Mouse (Mus musculus): ENCODE data around the gene Gpr4. TPM values are rescaled to one million over a fixed set of nuclear protein-coding genes. Genes with fewer than 3 reads are reported as not detected.

Gene Gpr4
- polyA plus RNA-seq (2014; fragmentation: Nextera tagmentation; extraction: Ambion mirVana) = 1.2 and 1.5 TPM in 2 replicates

GRCm38 (mm10) chr7:19211996-19212755 is at the start of gene Gpr4:
Gene Gpr4, plus strand, starts transcription at chr7:19212538.
- ATAC-seq (replicated peaks; ENCODE audit: low FRiP score, low TSS enrichment, low read depth) (peak; percentile 78), DNase-seq (ENCODE audit: low spot score) (peak; percentile 66)
- peaks cover 4% of the 10 kb centered on the region; the same call in 1 of the 2 replicates for H3K27me3 ChIP-seq (replicated peaks; ENCODE audit: control insufficient read depth, insufficient read depth, low read length)
- peak within 1 kb of the TSS; percentile 68 for H3K4me2 ChIP-seq (ENCODE audit: low read length)
- 2% methylated on average over 26 of the region's 30 CpGs for WGBS
- no peak within 1 kb of the TSS for H3K27ac ChIP-seq (ENCODE audit: low read depth)
- peak within 1 kb of the TSS; percentile 44 for H3K9ac ChIP-seq (ENCODE audit: low read length)
- no peaks in the 10 kb centered on the region for H3K9me3 ChIP-seq (ENCODE audit: control insufficient read depth, low read length)
- peak within 1 kb of the TSS; percentile 42 for H3K4me3 ChIP-seq (ENCODE audit: low read depth, low read length)
- no peaks in the 10 kb centered on the region for H3K36me3 ChIP-seq (ENCODE audit: control insufficient read depth, insufficient read depth, low read length)
- H3K4me1 ChIP-seq (replicated peaks; ENCODE audit: control insufficient read depth, insufficient read depth, low read length) = no peaks in the 10 kb centered on the region; the same call in 1 of the 2 replicates

- Histone ChIP-seq H3K4me3 (ENCODE audit: low read depth, low read length) (no peak overlapping the region), H3K4me2 (ENCODE audit: low read length) (no peak overlapping the region), H3K9me3 (ENCODE audit: control insufficient read depth, low read length) (no peaks in the 10 kb centered on the region), H3K9ac (ENCODE audit: low read length) (no peak overlapping the region), H3K4me1 (replicated peaks; ENCODE audit: control insufficient read depth, insufficient read depth, low read length) (peaks cover 22% of the 10 kb centered on the region), H3K27me3 (replicated peaks; ENCODE audit: control insufficient read depth, insufficient read depth, low read length) (peaks cover 21% of the 10 kb centered on the region), H3K27ac (ENCODE audit: low read depth) (no peak overlapping the region), H3K36me3 (ENCODE audit: control insufficient read depth, insufficient read depth, low read length) (no peaks in the 10 kb centered on the region)
- 80% methylated on average over 7 of the region's 7 CpGs for WGBS
- ATAC-seq (replicated peaks; ENCODE audit: low FRiP score, low TSS enrichment, low read depth) (no peak), DNase-seq (ENCODE audit: low spot score) (no peak)
These were observed 49.4 kb upstream of the Gpr4 start for GRCm38 (mm10) chr7:19162928-19163327.

- Histone ChIP-seq H3K9ac (ENCODE audit: low read length) (no peak overlapping the region), H3K27ac (ENCODE audit: low read depth) (no peak overlapping the region), H3K27me3 (replicated peaks; ENCODE audit: control insufficient read depth, insufficient read depth, low read length) (peaks cover 21% of the 10 kb centered on the region), H3K4me3 (ENCODE audit: low read depth, low read length) (no peak overlapping the region), H3K4me1 (replicated peaks; ENCODE audit: control insufficient read depth, insufficient read depth, low read length) (peaks cover 22% of the 10 kb centered on the region), H3K4me2 (ENCODE audit: low read length) (peak overlapping the region; percentile 11), H3K9me3 (ENCODE audit: control insufficient read depth, low read length) (no peaks in the 10 kb centered on the region), H3K36me3 (ENCODE audit: control insufficient read depth, insufficient read depth, low read length) (no peaks in the 10 kb centered on the region)
- DNase-seq (ENCODE audit: low spot score) (no peak), ATAC-seq (replicated peaks; ENCODE audit: low FRiP score, low TSS enrichment, low read depth) (peak; percentile 22; the same call in 1 of the 2 replicates)
- 19% methylated on average over 12 of the region's 12 CpGs for WGBS
These were observed 48.6 kb upstream of the Gpr4 start for GRCm38 (mm10) chr7:19163752-19164151.

GRCm38 (mm10) chr7:19164189-19164588 is 48.1 kb upstream of the Gpr4 start:
- DNase-seq (ENCODE audit: low spot score) (no peak), ATAC-seq (replicated peaks; ENCODE audit: low FRiP score, low TSS enrichment, low read depth) (peak; percentile 58)
- H3K9ac ChIP-seq (ENCODE audit: low read length) = no peak overlapping the region
- H3K27ac ChIP-seq (ENCODE audit: low read depth) = no peak overlapping the region
- no peak overlapping the region for H3K4me3 ChIP-seq (ENCODE audit: low read depth, low read length)
- H3K36me3 ChIP-seq (ENCODE audit: control insufficient read depth, insufficient read depth, low read length) = no peaks in the 10 kb centered on the region
- peak overlapping the region; percentile 33 for H3K4me2 ChIP-seq (ENCODE audit: low read length)
- no peaks in the 10 kb centered on the region for H3K9me3 ChIP-seq (ENCODE audit: control insufficient read depth, low read length)
- H3K27me3 ChIP-seq (replicated peaks; ENCODE audit: control insufficient read depth, insufficient read depth, low read length) = peaks cover 18% of the 10 kb centered on the region
- peaks cover 22% of the 10 kb centered on the region for H3K4me1 ChIP-seq (replicated peaks; ENCODE audit: control insufficient read depth, insufficient read depth, low read length)
- WGBS = 1% methylated on average over 6 of the region's 6 CpGs

GRCm38 (mm10) chr7:19164978-19165377 is 47.4 kb upstream of the Gpr4 start:
- no peaks in the 10 kb centered on the region for H3K36me3 ChIP-seq (ENCODE audit: control insufficient read depth, insufficient read depth, low read length)
- peak overlapping the region; percentile 33 for H3K4me2 ChIP-seq (ENCODE audit: low read length)
- peaks cover 22% of the 10 kb centered on the region for H3K4me1 ChIP-seq (replicated peaks; ENCODE audit: control insufficient read depth, insufficient read depth, low read length)
- DNase-seq (ENCODE audit: low spot score) (no peak), ATAC-seq (replicated peaks; ENCODE audit: low FRiP score, low TSS enrichment, low read depth) (peak; percentile 48)
- 3% methylated on average over 13 of the region's 13 CpGs for WGBS
- no peak overlapping the region for H3K27ac ChIP-seq (ENCODE audit: low read depth)
- no peaks in the 10 kb centered on the region for H3K9me3 ChIP-seq (ENCODE audit: control insufficient read depth, low read length)
- peaks cover 10% of the 10 kb centered on the region for H3K27me3 ChIP-seq (replicated peaks; ENCODE audit: control insufficient read depth, insufficient read depth, low read length)
- no peak overlapping the region for H3K4me3 ChIP-seq (ENCODE audit: low read depth, low read length)
- H3K9ac ChIP-seq (ENCODE audit: low read length) = no peak overlapping the region

GRCm38 (mm10) chr7:19165656-19166423 is 46.5 kb upstream of the Gpr4 start, which contains the start of gene Gipr:
Gene Gipr, minus strand, starts transcription at chr7:19166127.
- WGBS = 10% methylated on average over 14 of the region's 14 CpGs
- Histone ChIP-seq H3K4me1 (replicated peaks; ENCODE audit: control insufficient read depth, insufficient read depth, low read length) (peaks cover 22% of the 10 kb centered on the region), H3K4me3 (ENCODE audit: low read depth, low read length) (no peak within 1 kb of the TSS), H3K27me3 (replicated peaks; ENCODE audit: control insufficient read depth, insufficient read depth, low read length) (peaks cover 8% of the 10 kb centered on the region; the same call in 1 of the 2 replicates), H3K9me3 (ENCODE audit: control insufficient read depth, low read length) (no peaks in the 10 kb centered on the region), H3K36me3 (ENCODE audit: control insufficient read depth, insufficient read depth, low read length) (no peaks in the 10 kb centered on the region), H3K9ac (ENCODE audit: low read length) (no peak within 1 kb of the TSS), H3K27ac (ENCODE audit: low read depth) (no peak within 1 kb of the TSS), H3K4me2 (ENCODE audit: low read length) (peak within 1 kb of the TSS; percentile 33)
- ATAC-seq (replicated peaks; ENCODE audit: low FRiP score, low TSS enrichment, low read depth) = no peak
- no peak for DNase-seq (ENCODE audit: low spot score)

GRCm38 (mm10) chr7:19166990-19167389 is 45.3 kb upstream of the Gpr4 start:
- H3K9me3 ChIP-seq (ENCODE audit: control insufficient read depth, low read length) = no peaks in the 10 kb centered on the region
- H3K4me2 ChIP-seq (ENCODE audit: low read length) = no peak overlapping the region
- 89% methylated on average over 3 of the region's 3 CpGs for WGBS
- peaks cover 8% of the 10 kb centered on the region; the same call in 1 of the 2 replicates for H3K27me3 ChIP-seq (replicated peaks; ENCODE audit: control insufficient read depth, insufficient read depth, low read length)
- H3K9ac ChIP-seq (ENCODE audit: low read length) = no peak overlapping the region
- DNase-seq (ENCODE audit: low spot score) (no peak), ATAC-seq (replicated peaks; ENCODE audit: low FRiP score, low TSS enrichment, low read depth) (no peak)
- no peak overlapping the region for H3K27ac ChIP-seq (ENCODE audit: low read depth)
- H3K4me3 ChIP-seq (ENCODE audit: low read depth, low read length) = no peak overlapping the region
- H3K36me3 ChIP-seq (ENCODE audit: control insufficient read depth, insufficient read depth, low read length) = no peaks in the 10 kb centered on the region
- H3K4me1 ChIP-seq (replicated peaks; ENCODE audit: control insufficient read depth, insufficient read depth, low read length) = peaks cover 22% of the 10 kb centered on the region

- Histone ChIP-seq H3K4me3 (ENCODE audit: low read depth, low read length) (no peak overlapping the region), H3K36me3 (ENCODE audit: control insufficient read depth, insufficient read depth, low read length) (no peaks in the 10 kb centered on the region), H3K27ac (ENCODE audit: low read depth) (peak overlapping the region; percentile 59), H3K4me1 (replicated peaks; ENCODE audit: control insufficient read depth, insufficient read depth, low read length) (peaks cover 29% of the 10 kb centered on the region), H3K9ac (ENCODE audit: low read length) (no peak overlapping the region), H3K4me2 (ENCODE audit: low read length) (no peak overlapping the region), H3K27me3 (replicated peaks; ENCODE audit: control insufficient read depth, insufficient read depth, low read length) (peaks cover 8% of the 10 kb centered on the region; the same call in 1 of the 2 replicates), H3K9me3 (ENCODE audit: control insufficient read depth, low read length) (no peaks in the 10 kb centered on the region)
- DNase-seq (ENCODE audit: low spot score) = no peak
- ATAC-seq (replicated peaks; ENCODE audit: low FRiP score, low TSS enrichment, low read depth) = no peak
- WGBS = 59% methylated on average over 10 of the region's 10 CpGs
These were observed 42.8 kb upstream of the Gpr4 start for GRCm38 (mm10) chr7:19169506-19169905.
